Mouse (Mus musculus): Measurements from ENCODE around the gene Aox4. TPM values are rescaled to one million over a fixed set of nuclear protein-coding genes. Genes with fewer than 3 reads are reported as not detected.
A peak's percentile ranks its signal among the peaks of the same experiment; 100 is the strongest.

Gene Aox4
- polyA plus RNA-seq (2014; fragmentation: Nextera tagmentation; extraction: Ambion mirVana), result 0.80 and 0.96 TPM in 2 replicates

- H3K27ac ChIP-seq (ENCODE audit: low read depth, low read length), result no peak within 1 kb of the TSS
- H3K27me3 ChIP-seq (replicated peaks; ENCODE audit: control insufficient read depth, insufficient read depth, low read length), result no peaks in the 10 kb centered on the region
- 80% methylated on average over 17 of the region's 17 CpGs for WGBS
- H3K4me1 ChIP-seq (ENCODE audit: control insufficient read depth, insufficient read depth, low read length), result no peaks in the 10 kb centered on the region
- no peak for ATAC-seq
- H3K36me3 ChIP-seq (ENCODE audit: control insufficient read depth, insufficient read depth, low read length), result no peaks in the 10 kb centered on the region
- H3K9me3 ChIP-seq (replicated peaks; ENCODE audit: control insufficient read depth, low read length), result no peaks in the 10 kb centered on the region
- no peak within 1 kb of the TSS for H3K4me3 ChIP-seq (ENCODE audit: low read depth, low read length)
- H3K9ac ChIP-seq (ENCODE audit: low read length), result no peak within 1 kb of the TSS
- DNase-seq (ENCODE audit: low spot score), result peak; percentile 61
- no peak within 1 kb of the TSS for H3K4me2 ChIP-seq (ENCODE audit: low read length)
Measured at GRCm38 (mm10) chr1:58210203-58210602, at the start of gene Aox4. TSS of gene Aox4 (plus strand) at chr1:58210397.

GRCm38 (mm10) chr1:58169893-58170292, 40.3 kb upstream of the Aox4 start:
- H3K4me3 ChIP-seq (ENCODE audit: low read depth, low read length), result no peak overlapping the region
- no peak for DNase-seq (ENCODE audit: low spot score)
- H3K4me2 ChIP-seq (ENCODE audit: low read length), result no peak overlapping the region
- H3K27me3 ChIP-seq (replicated peaks; ENCODE audit: control insufficient read depth, insufficient read depth, low read length), result no peaks in the 10 kb centered on the region
- no peak overlapping the region for H3K9ac ChIP-seq (ENCODE audit: low read length)
- no peaks in the 10 kb centered on the region for H3K36me3 ChIP-seq (ENCODE audit: control insufficient read depth, insufficient read depth, low read length)
- no peak overlapping the region for H3K27ac ChIP-seq (ENCODE audit: low read depth, low read length)
- ATAC-seq, result no peak
- 80% methylated on average over 6 of the region's 6 CpGs for WGBS
- H3K4me1 ChIP-seq (ENCODE audit: control insufficient read depth, insufficient read depth, low read length), result no peaks in the 10 kb centered on the region
- H3K9me3 ChIP-seq (replicated peaks; ENCODE audit: control insufficient read depth, low read length), result no peaks in the 10 kb centered on the region

GRCm38 (mm10) chr1:58188514-58189175, 21.6 kb upstream of the Aox4 start:
- Histone ChIP-seq H3K4me2 (ENCODE audit: low read length) (no peak overlapping the region), H3K9me3 (replicated peaks; ENCODE audit: control insufficient read depth, low read length) (no peaks in the 10 kb centered on the region), H3K9ac (ENCODE audit: low read length) (no peak overlapping the region), H3K4me3 (ENCODE audit: low read depth, low read length) (no peak overlapping the region), H3K36me3 (ENCODE audit: control insufficient read depth, insufficient read depth, low read length) (no peaks in the 10 kb centered on the region), H3K27me3 (replicated peaks; ENCODE audit: control insufficient read depth, insufficient read depth, low read length) (no peaks in the 10 kb centered on the region), H3K27ac (ENCODE audit: low read depth, low read length) (no peak overlapping the region), H3K4me1 (ENCODE audit: control insufficient read depth, insufficient read depth, low read length) (no peaks in the 10 kb centered on the region)
- 48% methylated on average over 5 of the region's 5 CpGs for WGBS
- no peak for DNase-seq (ENCODE audit: low spot score)
- no peak for ATAC-seq

GRCm38 (mm10) chr1:58194317-58194716, 15.9 kb upstream of the Aox4 start:
- ATAC-seq (no peak), DNase-seq (ENCODE audit: low spot score) (no peak)
- 87% methylated on average over 12 of the region's 12 CpGs for WGBS
- Histone ChIP-seq H3K27ac (ENCODE audit: low read depth, low read length) (no peak overlapping the region), H3K9me3 (replicated peaks; ENCODE audit: control insufficient read depth, low read length) (no peaks in the 10 kb centered on the region), H3K36me3 (ENCODE audit: control insufficient read depth, insufficient read depth, low read length) (no peaks in the 10 kb centered on the region), H3K4me2 (ENCODE audit: low read length) (no peak overlapping the region), H3K9ac (ENCODE audit: low read length) (no peak overlapping the region), H3K27me3 (replicated peaks; ENCODE audit: control insufficient read depth, insufficient read depth, low read length) (no peaks in the 10 kb centered on the region), H3K4me1 (ENCODE audit: control insufficient read depth, insufficient read depth, low read length) (no peaks in the 10 kb centered on the region), H3K4me3 (ENCODE audit: low read depth, low read length) (no peak overlapping the region)

GRCm38 (mm10) chr1:58194988-58195387, 15.2 kb upstream of the Aox4 start:
- H3K27ac ChIP-seq (ENCODE audit: low read depth, low read length), result no peak overlapping the region
- H3K4me1 ChIP-seq (ENCODE audit: control insufficient read depth, insufficient read depth, low read length), result no peaks in the 10 kb centered on the region
- H3K4me2 ChIP-seq (ENCODE audit: low read length), result no peak overlapping the region
- WGBS, result 68% methylated on average over 3 of the region's 3 CpGs
- no peak overlapping the region for H3K9ac ChIP-seq (ENCODE audit: low read length)
- H3K4me3 ChIP-seq (ENCODE audit: low read depth, low read length), result no peak overlapping the region
- no peaks in the 10 kb centered on the region for H3K9me3 ChIP-seq (replicated peaks; ENCODE audit: control insufficient read depth, low read length)
- DNase-seq (ENCODE audit: low spot score), result no peak
- H3K36me3 ChIP-seq (ENCODE audit: control insufficient read depth, insufficient read depth, low read length), result no peaks in the 10 kb centered on the region
- H3K27me3 ChIP-seq (replicated peaks; ENCODE audit: control insufficient read depth, insufficient read depth, low read length), result no peaks in the 10 kb centered on the region
- ATAC-seq, result no peak

GRCm38 (mm10) chr1:58195541-58195940, 14.7 kb upstream of the Aox4 start:
- no peak overlapping the region for H3K9ac ChIP-seq (ENCODE audit: low read length)
- 19% methylated on average over 10 of the region's 10 CpGs for WGBS
- no peaks in the 10 kb centered on the region for H3K36me3 ChIP-seq (ENCODE audit: control insufficient read depth, insufficient read depth, low read length)
- H3K9me3 ChIP-seq (replicated peaks; ENCODE audit: control insufficient read depth, low read length), result no peaks in the 10 kb centered on the region
- ATAC-seq, result no peak
- no peaks in the 10 kb centered on the region for H3K27me3 ChIP-seq (replicated peaks; ENCODE audit: control insufficient read depth, insufficient read depth, low read length)
- H3K4me3 ChIP-seq (ENCODE audit: low read depth, low read length), result no peak overlapping the region
- DNase-seq (ENCODE audit: low spot score), result no peak
- H3K4me1 ChIP-seq (ENCODE audit: control insufficient read depth, insufficient read depth, low read length), result no peaks in the 10 kb centered on the region
- no peak overlapping the region for H3K27ac ChIP-seq (ENCODE audit: low read depth, low read length)
- no peak overlapping the region for H3K4me2 ChIP-seq (ENCODE audit: low read length)

- Histone ChIP-seq H3K27ac (ENCODE audit: low read depth, low read length) (no peak overlapping the region), H3K4me2 (ENCODE audit: low read length) (no peak overlapping the region), H3K9ac (ENCODE audit: low read length) (no peak overlapping the region), H3K9me3 (replicated peaks; ENCODE audit: control insufficient read depth, low read length) (no peaks in the 10 kb centered on the region), H3K27me3 (replicated peaks; ENCODE audit: control insufficient read depth, insufficient read depth, low read length) (no peaks in the 10 kb centered on the region), H3K36me3 (ENCODE audit: control insufficient read depth, insufficient read depth, low read length) (no peaks in the 10 kb centered on the region), H3K4me3 (ENCODE audit: low read depth, low read length) (no peak overlapping the region), H3K4me1 (ENCODE audit: control insufficient read depth, insufficient read depth, low read length) (no peaks in the 10 kb centered on the region)
- ATAC-seq, result peak; percentile 44; the same call in 1 of the 2 replicates
- DNase-seq (ENCODE audit: low spot score), result peak; percentile 54
- 72% methylated on average over 9 of the region's 9 CpGs for WGBS
Measured at GRCm38 (mm10) chr1:58197023-58197422, 13.2 kb upstream of the Aox4 start.

GRCm38 (mm10) chr1:58198386-58198785, 11.8 kb upstream of the Aox4 start:
- no peak overlapping the region for H3K27ac ChIP-seq (ENCODE audit: low read depth, low read length)

GRCm38 (mm10) chr1:58212805-58213204, 2.6 kb downstream of the Aox4 start:
- Histone ChIP-seq H3K4me3 (ENCODE audit: low read depth, low read length) (no peak overlapping the region), H3K4me1 (ENCODE audit: control insufficient read depth, insufficient read depth, low read length) (no peaks in the 10 kb centered on the region), H3K27me3 (replicated peaks; ENCODE audit: control insufficient read depth, insufficient read depth, low read length) (no peaks in the 10 kb centered on the region), H3K36me3 (ENCODE audit: control insufficient read depth, insufficient read depth, low read length) (no peaks in the 10 kb centered on the region), H3K27ac (ENCODE audit: low read depth, low read length) (no peak overlapping the region), H3K9me3 (replicated peaks; ENCODE audit: control insufficient read depth, low read length) (no peaks in the 10 kb centered on the region), H3K9ac (ENCODE audit: low read length) (no peak overlapping the region), H3K4me2 (ENCODE audit: low read length) (no peak overlapping the region)
- no peak for ATAC-seq
- 90% methylated on average over 7 of the region's 7 CpGs for WGBS
- no peak for DNase-seq (ENCODE audit: low spot score)

More at GRCm38 (mm10) chr1:58198386-58198785, 11.8 kb upstream of the Aox4 start:
- Histone ChIP-seq H3K4me2 (ENCODE audit: low read length) (no peak overlapping the region), H3K27me3 (replicated peaks; ENCODE audit: control insufficient read depth, insufficient read depth, low read length) (no peaks in the 10 kb centered on the region), H3K4me3 (ENCODE audit: low read depth, low read length) (no peak overlapping the region), H3K9me3 (replicated peaks; ENCODE audit: control insufficient read depth, low read length) (no peaks in the 10 kb centered on the region), H3K4me1 (ENCODE audit: control insufficient read depth, insufficient read depth, low read length) (no peaks in the 10 kb centered on the region), H3K9ac (ENCODE audit: low read length) (no peak overlapping the region), H3K36me3 (ENCODE audit: control insufficient read depth, insufficient read depth, low read length) (no peaks in the 10 kb centered on the region)
- DNase-seq (ENCODE audit: low spot score) (no peak), ATAC-seq (no peak)
- 82% methylated on average over 4 of the region's 4 CpGs for WGBS
